Comparison of ENCODE assay signal across 8 mouse cellular contexts in the genomic region with DNA sequence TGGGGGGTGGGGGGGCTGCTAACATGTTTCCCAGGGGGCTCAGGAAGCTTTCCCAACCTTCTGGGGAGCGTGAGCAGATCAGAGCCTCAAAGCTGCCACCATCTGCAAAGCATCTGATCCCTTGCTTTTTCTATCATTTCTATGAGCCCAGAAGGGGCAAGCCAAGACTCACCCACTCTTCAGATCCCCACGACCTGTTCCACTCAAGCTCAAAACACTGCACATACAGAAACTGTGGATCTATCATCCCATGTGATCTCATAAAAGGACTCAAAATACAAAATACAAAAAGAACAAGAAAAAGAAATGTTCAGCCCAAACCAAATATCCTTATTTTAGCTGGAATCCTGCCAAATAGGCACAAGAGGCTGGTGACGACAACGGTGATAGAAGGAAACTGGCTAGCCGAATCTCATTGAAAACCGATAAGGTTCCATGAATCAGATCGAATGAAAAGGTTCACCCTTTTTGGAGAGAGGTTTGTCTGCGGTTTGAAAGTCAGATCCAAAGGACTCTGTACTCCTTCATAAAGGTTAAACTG. TPM values are rescaled to one million over a fixed set of nuclear protein-coding genes. Genes with fewer than 3 reads are reported as not detected.
DNase-seq lines count a peak whose midpoint lies in the region; ATAC-seq and TF ChIP-seq lines count a peak whose summit lies in the region.

No protein-coding gene starts in this region.

- peak overlapping the region; percentile 91 for H3K4me2 ChIP-seq in forebrain, embryonic 16.5 days (ENCODE audit: low read length)
- H3K4me2 ChIP-seq in liver, embryonic 14.5 days (ENCODE audit: low read depth): peak overlapping the region; percentile 81

- H3K9ac ChIP-seq in forebrain, embryonic 16.5 days (replicated peaks; ENCODE audit: low read depth, low read length): peak overlapping the region; percentile 76
- H3K9ac ChIP-seq in liver, embryonic 14.5 days (replicated peaks): no peak overlapping the region

- no peaks in the 10 kb centered on the region for H3K27me3 ChIP-seq in forebrain, embryonic 16.5 days (replicated peaks; ENCODE audit: control insufficient read depth, insufficient read depth, low read length)
- peaks cover 15% of the 10 kb centered on the region for H3K27me3 ChIP-seq in liver, embryonic 14.5 days (ENCODE audit: control insufficient read depth, insufficient read depth, low read length)

- H3K27ac ChIP-seq in gastrocnemius, adult 2 months: peak overlapping the region; percentile 16; the same call in 1 of the 2 replicates
- H3K27ac ChIP-seq in forebrain, embryonic 16.5 days (ENCODE audit: low read length): no peak overlapping the region
- no peak overlapping the region for H3K27ac ChIP-seq in liver, embryonic 14.5 days

- H3K36me3 ChIP-seq in forebrain, embryonic 16.5 days (ENCODE audit: control insufficient read depth, insufficient read depth): no peaks in the 10 kb centered on the region
- H3K36me3 ChIP-seq in liver, embryonic 14.5 days (replicated peaks; ENCODE audit: control insufficient read depth, insufficient read depth, low read depth): no peaks in the 10 kb centered on the region

- H3K9me3 ChIP-seq in forebrain, embryonic 16.5 days (ENCODE audit: control insufficient read depth, low read length): no peaks in the 10 kb centered on the region
- H3K9me3 ChIP-seq in liver, embryonic 14.5 days (ENCODE audit: control insufficient read depth, low read length): no peaks in the 10 kb centered on the region

- no peak for ATAC-seq in forebrain, embryonic 16.5 days
- ATAC-seq in liver, embryonic 14.5 days (ENCODE audit: insufficient read depth): no peak

- no peak for TF ChIP-seq EP300 in liver, embryonic 14.5 days (IDR thresholded peaks at IDR 0.05; ENCODE audit: low read depth)

- peaks cover 21% of the 10 kb centered on the region for H3K4me1 ChIP-seq in forebrain, embryonic 16.5 days (replicated peaks; ENCODE audit: control insufficient read depth, insufficient read depth, low read length)
- peaks cover 0 to 15% of the 10 kb centered on the region in 2 experiments; a peak in 2 of 4 replicates for H3K4me1 ChIP-seq in liver, embryonic 14.5 days (replicated peaks; ENCODE audit: control insufficient read depth in 2 of 2, insufficient read depth in 2 of 2, low read length in 1 of 2)

- DNase-seq in gastrocnemius, adult 2 months: no peak
- DNase-seq in gastrocnemius, postnatal 4 days (ENCODE audit: low spot score in 2 of 2): no peak
- DNase-seq in CD4-positive helper T cell, adult 2 months (ENCODE audit: low read depth, low spot score): peak; percentile 16
- DNase-seq in liver, embryonic 14.5 days (ENCODE audit: low read depth in 3 of 3, low spot score in 3 of 3): no peak
- DNase-seq in ovary, postnatal 10 days (ENCODE audit: low spot score): no peak
- DNase-seq in layer of hippocampus, postnatal 36 days: no peak
- no peak for DNase-seq in thymus, adult 18-20 months

- H3K4me3 ChIP-seq in gastrocnemius, adult 2 months: peak overlapping the region; percentile 97
- peak overlapping the region; percentile 79 for H3K4me3 ChIP-seq in forebrain, embryonic 16.5 days (replicated peaks; ENCODE audit: low read length)
- peak overlapping the region in 1 of 2 experiments; percentile 63; a peak in 2 of 4 replicates for H3K4me3 ChIP-seq in liver, embryonic 14.5 days (ENCODE audit: insufficient read depth in 1 of 2, low read depth in 2 of 2, low read length in 2 of 2)

- TF ChIP-seq CTCF in gastrocnemius, adult 2 months (IDR thresholded peaks at IDR 0.05): no peak
- no peak for TF ChIP-seq CTCF in liver, embryonic 14.5 days (IDR thresholded peaks at IDR 0.05; ENCODE audit: low read depth)

- WGBS in forebrain, embryonic 16.5 days: 1% methylated on average over 8 of the region's 8 CpGs
- 16% methylated on average over 8 of the region's 8 CpGs for whole genome bisulfite sequencing in liver, embryonic 14.5 days (ENCODE audit: insufficient replicate concordance)

- intact Hi-C loops in gastrocnemius, adult 2 months (cut with DNase I): loop anchor here (5.0 kb wide), 1 partner anchor 94 kb away; no protein-coding TSS in a partner anchor

RNA-seq across cellular contexts. Expression of a gene that starts 1.5 kb away (rescaled TPM):
- 1 to 10 TPM; 7.9 to 8.7 TPM for total RNA-seq in gastrocnemius, adult 2 months (2021)
- 1 to 10 TPM; 7.9 to 10.0 TPM for total RNA-seq in gastrocnemius, postnatal 4 days (2021)
- polyA plus RNA-seq in forebrain, embryonic 16.5 days (2015; fragmentation: Nextera tagmentation; extraction: Ambion mirVana): 30.1 and 32.9 TPM in 2 replicates
- 2.5 and 3.4 TPM in 2 replicates for polyA plus RNA-seq in liver, embryonic 14.5 days (2012; rRNA removed)
- 2.7 and 3.1 TPM in 2 replicates for polyA plus RNA-seq in liver, embryonic 14.5 days (2014; fragmentation: Nextera tagmentation; extraction: Ambion mirVana)
- total RNA-seq in layer of hippocampus, postnatal 36 days (2021): 100 to 1,000 TPM; 321 to 328 TPM

Comparison
In these comparisons a context has a peak if more than half of its experiments do, and no peak if none do; other contexts are left out.
1. RNA of a gene that starts 1.5 kb away (total RNA-seq): 321 to 328 TPM in layer of hippocampus, postnatal 36 days; 7.9 to 10.0 TPM in gastrocnemius, postnatal 4 days and 7.9 to 8.7 TPM in gastrocnemius, adult 2 months; every median in the first group is over 10 times any median in the second.